Mouse (Mus musculus): ENCODE results near the gene Lpar3. TPM values are rescaled to one million over a fixed set of nuclear protein-coding genes. Genes with fewer than 3 reads are reported as not detected.

Gene Lpar3
- polyA plus RNA-seq, 1 experiment from 2014 or later: 0.17 TPM

DNA sequence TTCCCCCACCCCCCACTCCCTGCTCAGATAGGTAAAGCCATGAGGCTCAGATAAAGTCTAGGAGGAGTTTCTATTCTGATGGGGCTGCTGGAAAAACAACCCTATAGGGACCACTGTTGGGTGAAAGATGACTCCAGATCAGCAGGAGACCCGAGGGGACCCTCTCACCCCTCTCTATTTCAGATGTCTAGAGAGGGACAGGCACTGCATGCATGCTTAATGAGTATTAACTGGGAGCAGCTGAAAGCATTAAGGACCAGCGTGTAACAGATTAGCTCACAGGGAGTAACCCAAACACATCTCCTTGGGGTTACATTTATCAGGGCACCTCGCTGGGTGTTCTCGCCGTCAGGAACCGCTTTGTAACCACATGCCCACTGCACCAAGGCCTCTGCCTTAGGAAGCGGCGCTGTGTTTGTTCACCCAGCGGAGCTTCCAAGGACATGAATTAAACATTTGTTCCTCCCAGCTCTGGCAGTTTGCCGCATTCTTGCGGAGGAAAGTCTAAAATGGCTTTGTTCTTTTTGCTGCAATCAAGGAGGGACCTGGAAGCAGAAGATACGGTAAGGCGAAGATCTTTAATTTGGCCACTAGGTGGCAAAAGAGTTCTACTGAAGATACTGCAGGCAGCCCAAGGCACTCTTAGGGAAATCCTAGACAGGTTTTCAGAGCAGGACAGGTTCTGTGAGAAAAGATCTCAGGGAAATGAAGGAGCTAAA lies 106.9 kb downstream of the Lpar3 start:
- no peaks in the 10 kb centered on the region for H3K9me3 ChIP-seq (ENCODE audit: control insufficient read depth, low read length)
- peak; percentile 84 for ATAC-seq (replicated peaks; ENCODE audit: low FRiP score)
- H3K9ac ChIP-seq (ENCODE audit: low read length): peak overlapping the region; percentile 62
- H3K27ac ChIP-seq (ENCODE audit: low read depth, low read length): peak overlapping the region; percentile 41; the same call in 1 of the 2 replicates
- peak overlapping the region; percentile 20 for H3K4me3 ChIP-seq (ENCODE audit: low read depth, low read length)
- peak overlapping the region; percentile 60 for H3K4me2 ChIP-seq (ENCODE audit: low read depth, low read length, severe bottlenecking)
- H3K4me1 ChIP-seq (replicated peaks; ENCODE audit: control insufficient read depth, insufficient read depth, low read length): peaks cover 5% of the 10 kb centered on the region; the same call in 1 of the 2 replicates
- no peaks in the 10 kb centered on the region; the same call in 1 of the 2 replicates for H3K27me3 ChIP-seq (ENCODE audit: control insufficient read depth, insufficient read depth, low read length)
- DNase-seq (ENCODE audit: low spot score): no peak
- no peaks in the 10 kb centered on the region for H3K36me3 ChIP-seq (ENCODE audit: control insufficient read depth, insufficient read depth, low read length)
- under 1% methylated on average over 13 of the region's 13 CpGs for WGBS

DNA sequence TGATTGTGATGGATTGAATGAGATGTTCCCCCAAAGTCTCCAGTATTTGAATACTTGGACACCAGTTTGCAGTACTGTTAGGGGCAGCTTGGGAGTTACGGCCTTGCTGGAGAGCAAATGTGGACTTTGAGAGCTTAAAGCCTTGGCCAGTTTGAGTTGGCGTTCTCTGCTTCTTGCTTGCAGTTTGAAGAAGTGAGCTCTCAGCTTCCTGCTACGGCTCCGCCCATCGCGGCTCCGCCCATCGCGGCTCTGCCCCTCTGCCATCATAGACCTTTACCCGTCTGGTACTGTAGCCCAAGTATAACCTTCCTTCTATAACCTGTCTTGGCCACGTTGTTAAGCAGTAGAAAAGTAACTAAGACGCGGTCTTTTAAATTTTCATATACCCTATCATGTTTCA lies 108.0 kb downstream of the Lpar3 start:
- no peak overlapping the region for H3K27ac ChIP-seq (ENCODE audit: low read depth, low read length)
- H3K36me3 ChIP-seq (ENCODE audit: control insufficient read depth, insufficient read depth, low read length): no peaks in the 10 kb centered on the region
- no peaks in the 10 kb centered on the region for H3K9me3 ChIP-seq (ENCODE audit: control insufficient read depth, low read length)
- no peak overlapping the region for H3K4me3 ChIP-seq (ENCODE audit: low read depth, low read length)
- DNase-seq (ENCODE audit: low spot score) (no peak), ATAC-seq (replicated peaks; ENCODE audit: low FRiP score) (no peak)
- peak overlapping the region; percentile 60 for H3K4me2 ChIP-seq (ENCODE audit: low read depth, low read length, severe bottlenecking)
- H3K9ac ChIP-seq (ENCODE audit: low read length): no peak overlapping the region
- 20% methylated on average over 13 of the region's 13 CpGs for WGBS
- no peaks in the 10 kb centered on the region; the same call in 1 of the 2 replicates for H3K27me3 ChIP-seq (ENCODE audit: control insufficient read depth, insufficient read depth, low read length)
- peaks cover 5% of the 10 kb centered on the region; the same call in 1 of the 2 replicates for H3K4me1 ChIP-seq (replicated peaks; ENCODE audit: control insufficient read depth, insufficient read depth, low read length)

DNA sequence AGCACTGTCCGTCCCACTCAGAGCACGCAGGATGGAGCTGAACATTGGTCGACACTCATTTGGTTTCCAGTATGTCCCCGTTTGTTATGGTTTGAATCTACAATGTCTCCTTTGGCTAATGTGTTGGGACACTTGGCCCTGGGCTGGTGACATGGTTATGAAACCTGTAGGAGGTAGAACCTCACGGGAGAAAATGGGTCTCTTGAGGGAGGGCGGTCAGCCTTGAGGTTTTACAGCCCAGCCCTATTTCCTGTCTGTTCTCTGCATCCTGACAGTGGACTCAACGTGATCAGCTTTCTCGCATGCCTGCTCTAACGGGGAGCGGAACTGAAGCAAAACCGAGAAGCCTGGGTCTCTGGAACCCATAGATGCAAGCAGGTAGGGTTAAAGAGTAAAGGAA lies 111.1 kb downstream of the Lpar3 start:
- Histone ChIP-seq H3K9me3 (ENCODE audit: control insufficient read depth, low read length) (no peaks in the 10 kb centered on the region), H3K4me1 (replicated peaks; ENCODE audit: control insufficient read depth, insufficient read depth, low read length) (peaks cover 12% of the 10 kb centered on the region; the same call in 1 of the 2 replicates), H3K4me2 (ENCODE audit: low read depth, low read length, severe bottlenecking) (no peak overlapping the region), H3K9ac (ENCODE audit: low read length) (no peak overlapping the region), H3K27ac (ENCODE audit: low read depth, low read length) (no peak overlapping the region), H3K36me3 (ENCODE audit: control insufficient read depth, insufficient read depth, low read length) (no peaks in the 10 kb centered on the region), H3K4me3 (ENCODE audit: low read depth, low read length) (no peak overlapping the region), H3K27me3 (ENCODE audit: control insufficient read depth, insufficient read depth, low read length) (no peaks in the 10 kb centered on the region; the same call in 1 of the 2 replicates)
- no peak for ATAC-seq (replicated peaks; ENCODE audit: low FRiP score)
- WGBS: 88% methylated on average over 11 of the region's 11 CpGs
- no peak for DNase-seq (ENCODE audit: low spot score)

DNA sequence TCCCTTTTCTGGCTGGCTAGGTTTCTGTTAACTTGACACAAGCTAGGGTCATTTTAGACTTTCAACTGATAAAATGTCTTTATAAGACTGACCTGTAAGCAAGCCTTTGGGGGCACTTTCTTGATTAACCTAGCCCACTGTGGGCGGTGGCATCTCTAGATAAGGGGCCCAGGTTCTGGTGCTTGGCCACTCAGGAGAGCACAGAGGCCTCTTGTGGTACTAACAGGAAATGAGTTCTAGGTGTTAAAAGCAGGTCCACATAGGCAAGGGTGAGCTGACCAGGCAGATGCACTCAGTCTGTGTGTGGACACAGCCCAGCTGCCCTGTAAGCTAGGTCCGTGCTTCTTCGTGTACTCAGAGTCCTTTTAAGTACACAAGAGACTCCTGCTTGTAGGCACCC lies 112.5 kb downstream of the Lpar3 start:
- DNase-seq (ENCODE audit: low spot score) (no peak), ATAC-seq (replicated peaks; ENCODE audit: low FRiP score) (no peak)
- H3K4me1 ChIP-seq (replicated peaks; ENCODE audit: control insufficient read depth, insufficient read depth, low read length): peaks cover 11% of the 10 kb centered on the region; the same call in 1 of the 2 replicates
- no peak overlapping the region for H3K4me3 ChIP-seq (ENCODE audit: low read depth, low read length)
- no peaks in the 10 kb centered on the region for H3K9me3 ChIP-seq (ENCODE audit: control insufficient read depth, low read length)
- H3K4me2 ChIP-seq (ENCODE audit: low read depth, low read length, severe bottlenecking): no peak overlapping the region
- H3K27ac ChIP-seq (ENCODE audit: low read depth, low read length): no peak overlapping the region
- WGBS: 97% methylated on average over 3 of the region's 3 CpGs
- H3K27me3 ChIP-seq (ENCODE audit: control insufficient read depth, insufficient read depth, low read length): no peaks in the 10 kb centered on the region; the same call in 1 of the 2 replicates
- no peak overlapping the region for H3K9ac ChIP-seq (ENCODE audit: low read length)
- H3K36me3 ChIP-seq (ENCODE audit: control insufficient read depth, insufficient read depth, low read length): no peaks in the 10 kb centered on the region

DNA sequence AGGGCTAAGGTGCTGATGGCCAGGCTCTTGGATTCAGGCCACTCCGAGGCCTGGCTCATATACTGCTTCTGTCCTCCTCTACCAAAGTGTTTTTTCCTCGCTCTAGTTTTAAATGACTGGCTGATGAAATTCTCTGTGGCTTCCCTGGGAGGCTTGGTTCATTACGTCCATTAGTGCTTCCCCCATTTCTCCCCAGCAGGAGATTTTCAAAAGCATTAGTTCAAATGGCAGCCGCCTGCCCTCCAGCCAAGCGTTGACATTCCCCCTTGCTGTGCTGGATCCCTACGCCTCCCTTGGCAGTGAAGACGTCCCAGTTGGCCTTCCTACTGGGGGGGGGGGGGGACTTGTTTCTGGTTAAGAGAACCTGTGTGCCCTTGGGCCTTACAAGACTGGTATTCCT lies 113.3 kb downstream of the Lpar3 start:
- H3K4me1 ChIP-seq (replicated peaks; ENCODE audit: control insufficient read depth, insufficient read depth, low read length): peaks cover 14% of the 10 kb centered on the region; the same call in 1 of the 2 replicates
- ATAC-seq (replicated peaks; ENCODE audit: low FRiP score) (no peak), DNase-seq (ENCODE audit: low spot score) (no peak)
- H3K9me3 ChIP-seq (ENCODE audit: control insufficient read depth, low read length): no peaks in the 10 kb centered on the region
- no peaks in the 10 kb centered on the region; the same call in 1 of the 2 replicates for H3K27me3 ChIP-seq (ENCODE audit: control insufficient read depth, insufficient read depth, low read length)
- H3K36me3 ChIP-seq (ENCODE audit: control insufficient read depth, insufficient read depth, low read length): no peaks in the 10 kb centered on the region
- H3K4me2 ChIP-seq (ENCODE audit: low read depth, low read length, severe bottlenecking): no peak overlapping the region
- no peak overlapping the region for H3K9ac ChIP-seq (ENCODE audit: low read length)
- no peak overlapping the region for H3K4me3 ChIP-seq (ENCODE audit: low read depth, low read length)
- no peak overlapping the region for H3K27ac ChIP-seq (ENCODE audit: low read depth, low read length)
- 18% methylated on average over 7 of the region's 7 CpGs for WGBS

Other genes starting within 250 kb of the Lpar3 start
- 1.6 and 2.0 TPM in 2 replicates for gene Syde2, start 233.1 kb upstream of the Lpar3 start, polyA plus RNA-seq (2014; fragmentation: Nextera tagmentation; extraction: Ambion mirVana)
- 0.09 TPM in 1 of 2 replicates, not detected in the other for gene Wdr63, start 112.8 kb upstream of the Lpar3 start, polyA plus RNA-seq (2014; fragmentation: Nextera tagmentation; extraction: Ambion mirVana)
- 3.7 and 4.8 TPM in 2 replicates for gene Mcoln3, start 103.5 kb upstream of the Lpar3 start, polyA plus RNA-seq (2014; fragmentation: Nextera tagmentation; extraction: Ambion mirVana)
- 0.11 and 0.27 TPM in 2 replicates for gene Mcoln2, start 71.1 kb upstream of the Lpar3 start, polyA plus RNA-seq (2014; fragmentation: Nextera tagmentation; extraction: Ambion mirVana)
- gene Ssx2ip, start 183.7 kb downstream of the Lpar3 start, polyA plus RNA-seq (2014; fragmentation: Nextera tagmentation; extraction: Ambion mirVana): 41.6 TPM in 2 replicates
- 5.7 and 6.0 TPM in 2 replicates for gene Ctbs, start 228.8 kb downstream of the Lpar3 start, polyA plus RNA-seq (2014; fragmentation: Nextera tagmentation; extraction: Ambion mirVana)

Measured in forebrain, embryonic 11.5 days (tissue).